1 mouse cellular context compared by ENCODE assay signal in genomic region chr11:75533314-75534015, GRCm38 (mm10).
A peak's percentile ranks its signal among the peaks of the same experiment; 100 is the strongest.
TF ChIP-seq lines count a peak whose summit lies in the region.

No protein-coding gene starts in this region.

TF ChIP-seq in CH12.LX, 34 proteins besides CTCF, POLR2A, EP300 and RAD21:
- 0 out of 2 replicates have a peak, but pooled peaks have one; percentile 16 for TF ChIP-seq ETS1 (conservative IDR thresholded peaks at IDR 0.05; ENCODE audit: low read depth, low read length)
- TF ChIP-seq GABPA (IDR thresholded peaks at IDR 0.05; ENCODE audit: insufficient replicate concordance, low read depth, low read length), result no peak
